Mouse (Mus musculus) heart, embryonic 16.5 days (tissue): ENCODE data around the gene Palm. TPM values are rescaled to one million over a fixed set of nuclear protein-coding genes. Genes with fewer than 3 reads are reported as not detected.

Experiments
- ATAC-seq: fragments of 200-750 bp; cut with Nextera tagmentation; replicated peaks from 2 replicates; pipeline ENCODE4 v1.8.0; 2017; ENCODE audit warnings: moderate number of reproducible peaks; ENCODE audit not compliant: insufficient read depth, low FRiP score; ENCODE audit errors: extremely low read depth
- H3K27ac ChIP-seq: fragments of 300-500 bp; sonication (generic); 2 replicates; pipeline ENCODE4 v1.5.1; 2014; ENCODE audit warnings: mild to moderate bottlenecking, low read length, control low read depth, moderate library complexity
- H3K27me3 ChIP-seq: fragments of 300-500 bp; sonication (generic); 2 replicates; pipeline ENCODE4 v1.6.1; 2014; ENCODE audit warnings: low read length, mixed read lengths; ENCODE audit not compliant: control insufficient read depth, insufficient read depth
- H3K36me3 ChIP-seq: fragments of 300-500 bp; sonication (generic); 2 replicates; pipeline ENCODE4 v1.6.1; 2014; ENCODE audit not compliant: control insufficient read depth, insufficient read depth
- H3K4me1 ChIP-seq: fragments of 300-500 bp; sonication (generic); 2 replicates; pipeline ENCODE4 v1.6.1; 2014; ENCODE audit warnings: low read length, mixed read lengths; ENCODE audit not compliant: control insufficient read depth, insufficient read depth
- H3K4me2 ChIP-seq: fragments of 300-500 bp; sonication (generic); 2 replicates; pipeline ENCODE4 v1.6.1; 2014; ENCODE audit warnings: low read depth, mild to moderate bottlenecking, control low read depth, low read length
- H3K4me3 ChIP-seq: fragments of 300-500 bp; sonication (generic); 2 replicates; pipeline ENCODE4 v1.5.1; 2014; ENCODE audit warnings: mild to moderate bottlenecking, control low read depth, low read length
- H3K9ac ChIP-seq: fragments of 300-500 bp; sonication (generic); 2 replicates; pipeline ENCODE4 v1.6.1; 2014; ENCODE audit warnings: low read length, control low read depth
- H3K9me3 ChIP-seq: fragments of 300-500 bp; sonication (generic); replicated peaks from 2 replicates; pipeline ENCODE4 v1.6.1; 2016; ENCODE audit warnings: low read length; ENCODE audit not compliant: control insufficient read depth
- WGBS: fragments of 180-500 bp; shearing (Covaris S2); extraction: QIAGEN DNeasy Blood & Tissue Kit; methylation state at CpG from one replicate; pipeline ENCODE4 v1.1.7; 2014; 5-methylcytosine and 5-hydroxymethylcytosine counted together
- polyA plus RNA-seq: library from polyadenylated mRNA; unstranded; fragments of >200 nt; fragmentation: Nextera tagmentation; extraction: Ambion mirVana; gene quantifications from 2 replicates; pipeline ENCODE4 v1.2.1, GENCODE M21; 2015

Palm gene
- 59.6 and 67.6 TPM in 2 replicates for polyA plus RNA-seq

- H3K9me3 ChIP-seq: no peaks in the 10 kb centered on the region
- peak within 1 kb of the TSS; percentile 92 for H3K9ac ChIP-seq
- WGBS: 5% methylated on average over 47 of the region's 51 CpGs
- ATAC-seq: peak; percentile 43
- H3K27me3 ChIP-seq: 0 out of 2 replicates have a peak, but pooled peaks cover 2% of the 10 kb centered on the region
- H3K4me3 ChIP-seq: peak within 1 kb of the TSS; percentile 82
- no peaks in the 10 kb centered on the region for H3K36me3 ChIP-seq
- H3K27ac ChIP-seq: peak within 1 kb of the TSS; percentile 84
- peak within 1 kb of the TSS; percentile 78 for H3K4me2 ChIP-seq
- H3K4me1 ChIP-seq: peaks cover 14% of the 10 kb centered on the region
Observed at GRCm38 (mm10) chr10:79793051-79793737, at the start of gene Palm. Palm (plus strand) TSS chr10:79793572.

- Histone ChIP-seq H3K36me3 (peaks cover 48% of the 10 kb centered on the region), H3K4me3 (no peak overlapping the region), H3K9me3 (peaks cover 17% of the 10 kb centered on the region), H3K27ac (no peak overlapping the region), H3K4me2 (no peak overlapping the region), H3K27me3 (no peaks in the 10 kb centered on the region), H3K9ac (no peak overlapping the region), H3K4me1 (peaks cover 10% of the 10 kb centered on the region)
- 93% methylated on average over 15 of the region's 15 CpGs for WGBS
- no peak for ATAC-seq
Observed at GRCm38 (mm10) chr10:79743650-79744365, 49.6 kb upstream of the Palm start.

- peaks cover 10% of the 10 kb centered on the region for H3K4me1 ChIP-seq
- peak overlapping the region; percentile 84 for H3K4me3 ChIP-seq
- 93% methylated on average over 3 of the region's 3 CpGs for WGBS
- no peaks in the 10 kb centered on the region for H3K27me3 ChIP-seq
- ATAC-seq: no peak
- no peak overlapping the region; the same call in 1 of the 2 replicates for H3K9ac ChIP-seq
- H3K9me3 ChIP-seq: peaks cover 1% of the 10 kb centered on the region
- peak overlapping the region; percentile 79 for H3K4me2 ChIP-seq
- no peak overlapping the region for H3K27ac ChIP-seq
- H3K36me3 ChIP-seq: peaks cover 32% of the 10 kb centered on the region
Observed at GRCm38 (mm10) chr10:79745411-79745810, 48.0 kb upstream of the Palm start.

- Histone ChIP-seq H3K9me3 (no peaks in the 10 kb centered on the region), H3K4me2 (peak within 1 kb of the TSS; percentile 79), H3K36me3 (peaks cover 24% of the 10 kb centered on the region), H3K27me3 (no peaks in the 10 kb centered on the region), H3K9ac (peak within 1 kb of the TSS; percentile 87), H3K4me3 (peak within 1 kb of the TSS; percentile 84), H3K27ac (peak within 1 kb of the TSS; percentile 46; the same call in 1 of the 2 replicates), H3K4me1 (peaks cover 10% of the 10 kb centered on the region)
- WGBS: 3% methylated on average over 38 of the region's 38 CpGs
- ATAC-seq: peak; percentile 96
Observed at GRCm38 (mm10) chr10:79745898-79746773, 47.2 kb upstream of the Palm start, which contains the start of gene Polrmt. Polrmt (minus strand) TSS chr10:79746581.

- Histone ChIP-seq H3K9ac (peak overlapping the region; percentile 60; the same call in 1 of the 2 replicates), H3K36me3 (peaks cover 18% of the 10 kb centered on the region), H3K4me2 (peak overlapping the region; percentile 68), H3K27me3 (no peaks in the 10 kb centered on the region), H3K9me3 (no peaks in the 10 kb centered on the region), H3K4me1 (peaks cover 10% of the 10 kb centered on the region), H3K4me3 (peak overlapping the region; percentile 20; the same call in 1 of the 2 replicates), H3K27ac (no peak overlapping the region)
- 0 out of 2 replicates have a peak, but pooled peaks have one; percentile 24 for ATAC-seq
- 25% methylated on average over 6 of the region's 6 CpGs for WGBS
Observed at GRCm38 (mm10) chr10:79746774-79747151, 46.6 kb upstream of the Palm start.

- Histone ChIP-seq H3K9ac (no peak overlapping the region), H3K4me3 (no peak overlapping the region), H3K9me3 (no peaks in the 10 kb centered on the region), H3K27ac (no peak overlapping the region), H3K4me2 (no peak overlapping the region), H3K27me3 (no peaks in the 10 kb centered on the region), H3K4me1 (peaks cover 10% of the 10 kb centered on the region), H3K36me3 (peaks cover 6% of the 10 kb centered on the region)
- no peak for ATAC-seq
- 72% methylated on average over 6 of the region's 6 CpGs for WGBS
Observed at GRCm38 (mm10) chr10:79748496-79748895, 44.9 kb upstream of the Palm start.

- H3K9me3 ChIP-seq: no peaks in the 10 kb centered on the region
- ATAC-seq: peak; percentile 54
- no peak within 1 kb of the TSS for H3K27ac ChIP-seq
- H3K4me1 ChIP-seq: 0 out of 2 replicates have a peak, but pooled peaks cover 3% of the 10 kb centered on the region
- peak within 1 kb of the TSS; percentile 62 for H3K4me2 ChIP-seq
- 2% methylated on average over 36 of the region's 36 CpGs for WGBS
- no peak within 1 kb of the TSS for H3K9ac ChIP-seq
- no peaks in the 10 kb centered on the region for H3K27me3 ChIP-seq
- peaks cover 15% of the 10 kb centered on the region for H3K36me3 ChIP-seq
- H3K4me3 ChIP-seq: peak within 1 kb of the TSS; percentile 31
Observed at GRCm38 (mm10) chr10:79754856-79755516, 38.4 kb upstream of the Palm start, which contains the start of gene Fgf22. Fgf22 (plus strand) TSS chr10:79755076.

- Histone ChIP-seq H3K4me2 (no peak overlapping the region), H3K4me3 (no peak overlapping the region), H3K4me1 (0 out of 2 replicates have a peak, but pooled peaks cover 3% of the 10 kb centered on the region), H3K9ac (no peak overlapping the region), H3K27me3 (no peaks in the 10 kb centered on the region), H3K9me3 (no peaks in the 10 kb centered on the region), H3K27ac (no peak overlapping the region), H3K36me3 (peaks cover 17% of the 10 kb centered on the region)
- WGBS: 86% methylated on average over 3 of the region's 3 CpGs
- ATAC-seq: no peak
Observed at GRCm38 (mm10) chr10:79755854-79756253, 37.5 kb upstream of the Palm start.
